Mouse (Mus musculus): Measurements from ENCODE around the gene Lpar2. TPM values are rescaled to one million over a fixed set of nuclear protein-coding genes. Genes with fewer than 3 reads are reported as not detected.

Lpar2 gene
- total RNA-seq, 4 experiments from 2014 or later = 0.22 to 0.31 (median 0.26) TPM; not detected in 1

GRCm38 (mm10) chr8:69867696-69868326, 45.6 kb downstream of the Lpar2 start:
- no peak for DNase-seq (ENCODE audit: low spot score)

GRCm38 (mm10) chr8:69870003-69870765, 48.0 kb downstream of the Lpar2 start:
- no peak for DNase-seq (ENCODE audit: low spot score)

- DNase-seq (ENCODE audit: low spot score) = no peak
These were observed 48.7 kb downstream of the Lpar2 start for GRCm38 (mm10) chr8:69870907-69871306.

- DNase-seq (ENCODE audit: low spot score) = peak; percentile 65
These were observed 51.9 kb downstream of the Lpar2 start for GRCm38 (mm10) chr8:69874155-69874554.

GRCm38 (mm10) chr8:69874654-69875053, 52.4 kb downstream of the Lpar2 start:
- no peak for DNase-seq (ENCODE audit: low spot score)

GRCm38 (mm10) chr8:69876097-69876496, 53.9 kb downstream of the Lpar2 start:
- DNase-seq (ENCODE audit: low spot score) = no peak

GRCm38 (mm10) chr8:69876967-69877366, 54.7 kb downstream of the Lpar2 start:
- no peak for DNase-seq (ENCODE audit: low spot score)

GRCm38 (mm10) chr8:69877396-69877795, 55.2 kb downstream of the Lpar2 start:
- DNase-seq (ENCODE audit: low spot score) = no peak

- no peak for DNase-seq (ENCODE audit: low spot score)
These were observed 55.8 kb downstream of the Lpar2 start for GRCm38 (mm10) chr8:69877992-69878391.

GRCm38 (mm10) chr8:69879678-69880077, 57.4 kb downstream of the Lpar2 start:
- DNase-seq (ENCODE audit: low spot score) = no peak

Other genes with a start within 250 kb of the Lpar2 start
- 1 to 10 TPM; 6.5 to 8.4 (median 7.3) TPM for gene Zfp868, start 196.9 kb upstream of the Lpar2 start, total RNA-seq (2022)
- gene Zfp964, start 167.9 kb upstream of the Lpar2 start, total RNA-seq (2022) = 1 to 10 TPM; 1.2 to 1.3 (median 1.3) TPM
- gene Zfp869, start 111.7 kb upstream of the Lpar2 start, total RNA-seq (2022) = 10 to 100 TPM; 13.5 to 19.5 (median 14.7) TPM
- 1 to 10 TPM; 2.1 to 2.9 (median 2.6) TPM for gene Zfp963, start 72.5 kb upstream of the Lpar2 start, total RNA-seq (2022)
- 1 to 10 TPM in 2 of 4 experiments, under 1 TPM in 1, not detected in 1; 0.57 to 1.9 (median 1.1) TPM for gene Gm20422, start 47.5 kb upstream of the Lpar2 start, total RNA-seq (2022)
- 10 to 100 TPM; 12.5 to 13.6 (median 13.4) TPM for gene Atp13a1, start 31.3 kb upstream of the Lpar2 start, total RNA-seq (2022)
- 10 to 100 TPM; 13.7 to 15.6 (median 15.0) TPM for gene Zfp866, start 31.3 kb upstream of the Lpar2 start, total RNA-seq (2022)
- 1 to 10 TPM; 4.1 to 6.9 (median 4.8) TPM for gene Gmip, start 13.8 kb upstream of the Lpar2 start, total RNA-seq (2022)
- under 1 TPM in 2 of 4 experiments, not detected in 2; 0.29 to 1.00 TPM for gene Pbx4, start 10.1 kb downstream of the Lpar2 start, total RNA-seq (2022)
- 1 to 10 TPM; 1.3 to 3.1 (median 2.4) TPM for gene Cilp2, start 65.3 kb downstream of the Lpar2 start, total RNA-seq (2022)
- gene Tssk6, start 79.8 kb downstream of the Lpar2 start, total RNA-seq (2022) = under 1 TPM in 1 of 4 experiments, not detected in 3; 0.19 TPM
- gene Ndufa13, start 80.1 kb downstream of the Lpar2 start, total RNA-seq (2022) = 100 to 1,000 TPM; 373 to 528 (median 455) TPM
- gene Yjefn3, start 80.3 kb downstream of the Lpar2 start, total RNA-seq (2022) = 10 to 100 TPM in 3 of 4 experiments, 1 to 10 TPM in 1; 9.5 to 16.7 (median 13.2) TPM
- gene Gatad2a, start 174.0 kb downstream of the Lpar2 start, total RNA-seq (2022) = 10 to 100 TPM; 28.0 to 31.2 (median 30.0) TPM
- gene Mau2, start 220.3 kb downstream of the Lpar2 start, total RNA-seq (2022) = 10 to 100 TPM; 29.6 to 34.3 (median 31.3) TPM
- gene Sugp1, start 220.4 kb downstream of the Lpar2 start, total RNA-seq (2022) = 10 to 100 TPM; 17.0 to 21.6 (median 19.1) TPM

All from heart, adult 8-10 months (tissue).